Mouse (Mus musculus) stomach, postnatal 0 days (tissue): ENCODE measurements around the gene Olfr1290.

Source experiments
- CTCF ChIP-seq: IDR thresholded peaks from 2 replicates; pipeline ENCODE4 v1.5.1; 2016; ENCODE audit warnings: antibody characterized with exemption, low read depth, mild to moderate bottlenecking, moderate library complexity
- EP300 ChIP-seq: optimal IDR thresholded peaks from 2 replicates; pipeline ENCODE3; 2016; ENCODE audit warnings: antibody characterized with exemption

GRCm38 (mm10) chr2:111480519-111480918 lies 13.1 kb downstream of the Olfr1290 start, which contains the start of gene Olfr1289:
- TF ChIP-seq CTCF, result no peak
- no peak for TF ChIP-seq EP300
